Mouse (Mus musculus): Measurements from ENCODE around the gene Pcolce.

- TF ChIP-seq GATA1 (IDR thresholded peaks at IDR 0.05; ENCODE audit: low read length) (no peak), TAL1 (IDR thresholded peaks at IDR 0.05; ENCODE audit: low read length) (no peak)
Observed at GRCm38 (mm10) chr5:137599600-137599999, 14.0 kb downstream of the Pcolce start.

Data from erythroblast, embryonic 14.5 days (primary cell).